Mouse (Mus musculus) lung, postnatal 0 days (tissue): ENCODE measurements at regions not wholly inside any gene's neighbourhood (a gene's known extent, or its start where the extent isn't known, plus 50 kb on each side); places are given as distances from the start of the nearest gene placed in this dataset.

Source experiments
- ATAC-seq: fragments of 200-750 bp; cut with Nextera tagmentation; 2 replicates; pipeline ENCODE4 v1.8.0; 2017; ENCODE audit warnings: moderate library complexity
- DNase-seq: peaks from one replicate; pipeline ENCODE4 v3.0.0-alpha.2; 2016; ENCODE audit warnings: low spot score
- H3K27ac ChIP-seq: fragments of 300-500 bp; sonication (generic); 2 replicates; pipeline ENCODE4 v1.5.1; 2014; ENCODE audit warnings: antibody characterized with exemption, mild to moderate bottlenecking, low read length, mixed read lengths
- H3K27me3 ChIP-seq: fragments of 300-500 bp; sonication (generic); replicated peaks from 2 replicates; pipeline ENCODE4 v1.6.1; 2014; ENCODE audit warnings: low read length, mixed read lengths; ENCODE audit not compliant: insufficient read depth
- H3K36me3 ChIP-seq: fragments of 300-500 bp; sonication (generic); 2 replicates; pipeline ENCODE4 v1.6.1; 2014; ENCODE audit warnings: low read length, mixed read lengths; ENCODE audit not compliant: insufficient read depth
- H3K4me1 ChIP-seq: fragments of 300-500 bp; sonication (generic); 2 replicates; pipeline ENCODE4 v1.6.1; 2014; ENCODE audit warnings: antibody characterized with exemption, low read depth, low read length, mixed read lengths; ENCODE audit not compliant: insufficient read depth
- H3K4me2 ChIP-seq: fragments of 300-500 bp; sonication (generic); replicated peaks from 2 replicates; pipeline ENCODE4 v1.6.1; 2014; ENCODE audit warnings: low read depth, mild to moderate bottlenecking, low read length, moderate library complexity, mixed read lengths
- H3K4me3 ChIP-seq: fragments of 300-500 bp; sonication (generic); 2 replicates; pipeline ENCODE4 v1.5.1; 2014; ENCODE audit warnings: low read depth, low read length
- H3K9ac ChIP-seq: fragments of 300-500 bp; sonication (generic); replicated peaks from 2 replicates; pipeline ENCODE4 v1.6.1; 2014; ENCODE audit warnings: low read depth, mild to moderate bottlenecking
- H3K9me3 ChIP-seq: fragments of 300-500 bp; sonication (generic); 2 replicates; pipeline ENCODE4 v1.6.1; 2016; ENCODE audit warnings: low read length, mixed read lengths
- CTCF ChIP-seq: IDR thresholded peaks from 2 replicates; pipeline ENCODE4 v1.5.1; 2016; ENCODE audit warnings: antibody characterized with exemption, mild to moderate bottlenecking
- EP300 ChIP-seq: IDR thresholded peaks from 2 replicates; pipeline ENCODE4 v1.6.1; 2016; ENCODE audit warnings: antibody characterized with exemption, mild to moderate bottlenecking, control low read depth
- WGBS: fragments of 180-500 bp; shearing (Covaris S2); extraction: QIAGEN DNeasy Blood & Tissue Kit; methylation state at CpG from one replicate; pipeline ENCODE4 v1.1.7; 2014; 5-methylcytosine and 5-hydroxymethylcytosine counted together

GRCm38 (mm10) chr9:41880457-41880856 lies 243.6 kb downstream of the Sorl1 start:
- 76% methylated on average over 3 of the region's 3 CpGs for WGBS
- TF ChIP-seq CTCF, result no peak
- no peak for TF ChIP-seq EP300

GRCm38 (mm10) chr9:41879080-41879479 lies 245.0 kb downstream of the Sorl1 start:
- no peaks in the 10 kb centered on the region for H3K36me3 ChIP-seq
- no peak overlapping the region for H3K4me3 ChIP-seq
- peak overlapping the region; percentile 47; the same call in 1 of the 2 replicates for H3K27ac ChIP-seq
- no peak overlapping the region for H3K4me2 ChIP-seq
- TF ChIP-seq EP300 (peak; percentile 58; the same call in 1 of the 2 replicates), CTCF (no peak)
- ATAC-seq, result peak; percentile 84
- no peaks in the 10 kb centered on the region for H3K27me3 ChIP-seq
- 55% methylated on average over 1 of the region's 1 CpGs for WGBS
- H3K4me1 ChIP-seq, result no peaks in the 10 kb centered on the region
- no peak overlapping the region for H3K9ac ChIP-seq
- DNase-seq, result peak; percentile 82
- H3K9me3 ChIP-seq, result no peaks in the 10 kb centered on the region

More at GRCm38 (mm10) chr9:41880457-41880856, 243.6 kb downstream of the Sorl1 start:
- Histone ChIP-seq H3K4me2 (no peak overlapping the region), H3K27ac (no peak overlapping the region), H3K9ac (no peak overlapping the region), H3K27me3 (no peaks in the 10 kb centered on the region), H3K9me3 (no peaks in the 10 kb centered on the region), H3K4me3 (no peak overlapping the region), H3K4me1 (no peaks in the 10 kb centered on the region), H3K36me3 (no peaks in the 10 kb centered on the region)
- DNase-seq, result peak; percentile 67
- 0 out of 2 replicates have a peak, but pooled peaks have one; percentile 10 for ATAC-seq

- Histone ChIP-seq H3K4me3 (no peak overlapping the region), H3K4me2 (no peak overlapping the region), H3K27me3 (no peaks in the 10 kb centered on the region), H3K27ac (no peak overlapping the region), H3K4me1 (peaks cover 6% of the 10 kb centered on the region; the same call in 1 of the 2 replicates), H3K9me3 (no peaks in the 10 kb centered on the region), H3K9ac (no peak overlapping the region), H3K36me3 (no peaks in the 10 kb centered on the region)
- ATAC-seq (no peak), DNase-seq (peak; percentile 15)
- 30% methylated on average over 5 of the region's 5 CpGs for WGBS
- TF ChIP-seq CTCF (no peak), EP300 (no peak)
These were observed 263.0 kb downstream of the Sorl1 start for GRCm38 (mm10) chr9:41861136-41861535.

- Histone ChIP-seq H3K27me3 (no peaks in the 10 kb centered on the region), H3K4me1 (peaks cover 6% of the 10 kb centered on the region; the same call in 1 of the 2 replicates), H3K27ac (no peak overlapping the region), H3K4me3 (no peak overlapping the region), H3K4me2 (no peak overlapping the region), H3K9me3 (no peaks in the 10 kb centered on the region), H3K9ac (no peak overlapping the region), H3K36me3 (no peaks in the 10 kb centered on the region)
- WGBS, result 0% methylated on average over 4 of the region's 4 CpGs
- DNase-seq (peak; percentile 83), ATAC-seq (peak; percentile 78)
- TF ChIP-seq CTCF, result no peak
- no peak for TF ChIP-seq EP300
These were observed 263.4 kb downstream of the Sorl1 start for GRCm38 (mm10) chr9:41860681-41861080.

- DNase-seq (no peak), ATAC-seq (no peak)
- no peak overlapping the region for H3K27ac ChIP-seq
These were observed 264.3 kb downstream of the Sorl1 start for GRCm38 (mm10) chr9:41859780-41860179.

GRCm38 (mm10) chr9:41852099-41852498 lies 272.0 kb downstream of the Sorl1 start:
- no peak overlapping the region for H3K9ac ChIP-seq
- no peak for DNase-seq
- H3K4me2 ChIP-seq, result no peak overlapping the region
- no peaks in the 10 kb centered on the region for H3K4me1 ChIP-seq
- no peak overlapping the region for H3K27ac ChIP-seq
- TF ChIP-seq EP300 (no peak), CTCF (no peak)
- no peaks in the 10 kb centered on the region for H3K9me3 ChIP-seq
- no peak for ATAC-seq
- no peak overlapping the region for H3K4me3 ChIP-seq
- WGBS, result 45% methylated on average over 1 of the region's 1 CpGs
- H3K36me3 ChIP-seq, result no peaks in the 10 kb centered on the region
- H3K27me3 ChIP-seq, result no peaks in the 10 kb centered on the region

More at GRCm38 (mm10) chr9:41859780-41860179, 264.3 kb downstream of the Sorl1 start:
- H3K27me3 ChIP-seq, result no peaks in the 10 kb centered on the region
- H3K9me3 ChIP-seq, result no peaks in the 10 kb centered on the region
- no peak overlapping the region for H3K4me2 ChIP-seq
- 59% methylated on average over 3 of the region's 3 CpGs for whole genome bisulfite sequencing
- no peak for TF ChIP-seq CTCF
- no peak for TF ChIP-seq EP300
- no peaks in the 10 kb centered on the region for H3K36me3 ChIP-seq
- H3K4me1 ChIP-seq, result peaks cover 6% of the 10 kb centered on the region; the same call in 1 of the 2 replicates
- no peak overlapping the region for H3K4me3 ChIP-seq
- H3K9ac ChIP-seq, result no peak overlapping the region
